Mouse (Mus musculus) kidney, embryonic 16.5 days (tissue): Measurements from ENCODE around the gene Atp5g1. TPM values are rescaled to one million over a fixed set of nuclear protein-coding genes. Genes with fewer than 3 reads are reported as not detected.

Experiments
- ATAC-seq: fragments of 200-750 bp; cut with Nextera tagmentation; 2 replicates; pipeline ENCODE4 v1.8.0; 2017; ENCODE audit warnings: moderate TSS enrichment; ENCODE audit not compliant: low FRiP score, low TSS enrichment
- H3K27ac ChIP-seq: fragments of 300-500 bp; sonication (generic); 2 replicates; pipeline ENCODE4 v1.5.1; 2014; ENCODE audit warnings: low read length
- H3K27me3 ChIP-seq: fragments of 300-500 bp; sonication (generic); 2 replicates; pipeline ENCODE4 v1.6.1; 2014; ENCODE audit warnings: low read length, control low read depth, mixed read lengths; ENCODE audit not compliant: insufficient read depth
- H3K36me3 ChIP-seq: fragments of 300-500 bp; sonication (generic); 2 replicates; pipeline ENCODE4 v1.6.1; 2014; ENCODE audit warnings: low read length, control low read depth, mixed read lengths; ENCODE audit not compliant: insufficient read depth
- H3K4me1 ChIP-seq: fragments of 300-500 bp; sonication (generic); 2 replicates; pipeline ENCODE4 v1.6.1; 2014; ENCODE audit warnings: low read length, control low read depth, mixed read lengths; ENCODE audit not compliant: insufficient read depth
- H3K4me2 ChIP-seq: fragments of 300-500 bp; sonication (generic); replicated peaks from 2 replicates; pipeline ENCODE4 v1.6.1; 2014; ENCODE audit warnings: low read depth, low read length
- H3K4me3 ChIP-seq: fragments of 300-500 bp; sonication (generic); 2 replicates; pipeline ENCODE4 v1.5.1; 2014; ENCODE audit warnings: mild to moderate bottlenecking, low read length
- H3K9ac ChIP-seq: fragments of 300-500 bp; sonication (generic); replicated peaks from 2 replicates; pipeline ENCODE4 v1.6.1; 2014; ENCODE audit warnings: low read length
- H3K9me3 ChIP-seq: fragments of 300-500 bp; sonication (generic); 2 replicates; pipeline ENCODE4 v1.6.1; 2016; ENCODE audit warnings: low read length, control low read depth
- WGBS: fragments of 180-500 bp; shearing (Covaris S2); extraction: QIAGEN DNeasy Blood & Tissue Kit; methylation state at CpG from one replicate; pipeline ENCODE4 v1.1.7; 2014; 5-methylcytosine and 5-hydroxymethylcytosine counted together
- polyA plus RNA-seq: library from polyadenylated mRNA; unstranded; fragments of >200 nt; fragmentation: Nextera tagmentation; extraction: Ambion mirVana; gene quantifications from 2 replicates; pipeline ENCODE4 v1.2.1, GENCODE M21; 2015

Gene Atp5g1
- polyA plus RNA-seq, 1 experiment from 2014 or later = 801 TPM

- no peak overlapping the region for H3K27ac ChIP-seq
- H3K36me3 ChIP-seq = peaks cover 65% of the 10 kb centered on the region
- ATAC-seq = no peak
- no peaks in the 10 kb centered on the region for H3K9me3 ChIP-seq
- no peak overlapping the region for H3K9ac ChIP-seq
- H3K4me3 ChIP-seq = no peak overlapping the region
- H3K27me3 ChIP-seq = no peaks in the 10 kb centered on the region
- no peaks in the 10 kb centered on the region for H3K4me1 ChIP-seq
- no peak overlapping the region for H3K4me2 ChIP-seq
- WGBS = 75% methylated on average over 4 of the region's 4 CpGs
These were observed 25.5 kb downstream of the Atp5g1 start for GRCm38 (mm10) chr11:96049939-96050338.

GRCm38 (mm10) chr11:96047469-96048373 lies 27.7 kb downstream of the Atp5g1 start:
- no peaks in the 10 kb centered on the region for H3K27me3 ChIP-seq
- no peak overlapping the region for H3K9ac ChIP-seq
- H3K27ac ChIP-seq = no peak overlapping the region
- no peak overlapping the region for H3K4me3 ChIP-seq
- WGBS = 76% methylated on average over 4 of the region's 4 CpGs
- peaks cover 56% of the 10 kb centered on the region for H3K36me3 ChIP-seq
- no peaks in the 10 kb centered on the region for H3K4me1 ChIP-seq
- no peak overlapping the region for H3K4me2 ChIP-seq
- H3K9me3 ChIP-seq = no peaks in the 10 kb centered on the region
- no peak for ATAC-seq

DNA sequence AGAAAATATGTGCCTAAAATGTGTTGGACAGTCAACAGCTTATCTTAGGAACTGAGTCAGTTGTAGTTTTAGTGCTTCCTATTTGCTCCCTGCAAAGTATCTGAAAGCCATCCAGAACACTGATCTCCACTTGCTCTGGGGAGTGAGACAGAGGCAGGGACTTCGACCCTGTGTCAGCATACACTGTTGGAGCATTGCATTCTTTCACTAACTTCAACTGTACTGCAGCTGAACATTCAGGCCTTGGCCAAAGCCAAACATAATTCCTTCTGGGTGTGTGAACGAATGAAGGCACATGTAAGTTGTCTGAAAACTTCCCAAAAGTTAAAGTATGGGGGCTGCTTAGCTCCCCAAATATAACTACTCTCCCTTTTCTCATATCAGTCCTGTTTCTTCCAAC lies 28.7 kb downstream of the Atp5g1 start:
- peaks cover 48% of the 10 kb centered on the region for H3K36me3 ChIP-seq

GRCm38 (mm10) chr11:96046028-96046427 lies 29.4 kb downstream of the Atp5g1 start:
- Histone ChIP-seq H3K27ac (no peak overlapping the region), H3K27me3 (no peaks in the 10 kb centered on the region), H3K9me3 (no peaks in the 10 kb centered on the region), H3K9ac (no peak overlapping the region), H3K4me1 (no peaks in the 10 kb centered on the region), H3K4me3 (no peak overlapping the region), H3K36me3 (peaks cover 42% of the 10 kb centered on the region), H3K4me2 (no peak overlapping the region)
- WGBS = 81% methylated on average over 8 of the region's 8 CpGs
- no peak for ATAC-seq

More for the DNA sequence above, 28.7 kb downstream of the Atp5g1 start:
- Histone ChIP-seq H3K4me2 (no peak overlapping the region), H3K9me3 (no peaks in the 10 kb centered on the region), H3K9ac (no peak overlapping the region), H3K27ac (no peak overlapping the region), H3K27me3 (no peaks in the 10 kb centered on the region), H3K4me3 (no peak overlapping the region), H3K4me1 (no peaks in the 10 kb centered on the region)
- 85% methylated on average over 2 of the region's 2 CpGs for WGBS
- ATAC-seq = no peak

GRCm38 (mm10) chr11:96044803-96045567 lies 30.5 kb downstream of the Atp5g1 start:
- Histone ChIP-seq H3K4me3 (no peak overlapping the region), H3K36me3 (peaks cover 34% of the 10 kb centered on the region), H3K27me3 (no peaks in the 10 kb centered on the region), H3K9ac (no peak overlapping the region), H3K4me1 (no peaks in the 10 kb centered on the region), H3K4me2 (no peak overlapping the region), H3K9me3 (no peaks in the 10 kb centered on the region), H3K27ac (no peak overlapping the region)
- 87% methylated on average over 11 of the region's 11 CpGs for WGBS
- no peak for ATAC-seq

DNA sequence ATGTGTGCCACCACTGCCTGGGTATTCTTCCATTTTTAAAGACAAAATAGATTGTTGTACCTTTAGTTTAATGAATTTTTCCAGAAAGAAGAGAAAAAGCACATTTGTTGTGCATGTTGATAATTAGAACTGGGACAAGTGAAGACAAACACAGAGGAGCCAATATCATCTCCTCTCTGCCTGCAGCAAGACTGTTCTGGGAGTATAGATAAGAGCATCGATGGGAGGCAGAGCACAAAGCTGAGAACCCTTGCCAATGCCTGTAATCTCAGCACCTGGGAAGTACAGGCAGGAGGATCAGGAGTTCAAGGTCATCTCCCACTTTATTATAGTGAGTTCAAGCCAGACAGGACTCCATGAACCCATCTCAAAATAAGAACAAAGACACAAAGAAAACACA lies 36.9 kb downstream of the Atp5g1 start:
- Histone ChIP-seq H3K9ac (no peak overlapping the region), H3K27ac (no peak overlapping the region), H3K27me3 (no peaks in the 10 kb centered on the region), H3K9me3 (no peaks in the 10 kb centered on the region), H3K4me2 (no peak overlapping the region), H3K4me3 (no peak overlapping the region), H3K4me1 (peaks cover 15% of the 10 kb centered on the region), H3K36me3 (0 out of 2 replicates have a peak, but pooled peaks cover 8% of the 10 kb centered on the region)
- WGBS = 96% methylated on average over 1 of the region's 1 CpGs
- no peak for ATAC-seq

DNA sequence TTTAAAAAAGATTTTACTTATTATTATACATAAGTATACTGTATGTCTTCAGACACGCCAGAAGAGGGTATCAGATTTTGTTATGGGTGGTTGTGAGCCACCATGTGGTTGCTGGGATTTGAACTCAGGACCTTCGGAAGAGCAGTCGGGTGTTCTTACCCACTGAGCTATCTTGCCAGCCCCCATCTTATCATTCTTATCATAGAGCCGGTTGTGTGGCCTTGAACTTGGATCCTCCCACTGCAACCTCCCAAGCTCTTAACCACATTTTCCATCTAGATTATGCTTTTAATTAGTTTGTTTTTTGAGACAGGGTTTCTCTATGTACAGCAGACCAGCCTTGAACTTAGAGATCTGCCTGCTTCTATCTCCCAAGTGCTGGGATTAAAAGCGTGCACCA lies 38.0 kb downstream of the Atp5g1 start:
- Histone ChIP-seq H3K27me3 (no peaks in the 10 kb centered on the region), H3K4me3 (no peak overlapping the region), H3K4me2 (no peak overlapping the region), H3K9me3 (no peaks in the 10 kb centered on the region), H3K9ac (no peak overlapping the region), H3K27ac (no peak overlapping the region), H3K36me3 (0 out of 2 replicates have a peak, but pooled peaks cover 8% of the 10 kb centered on the region), H3K4me1 (peaks cover 15% of the 10 kb centered on the region)
- WGBS = 94% methylated on average over 5 of the region's 5 CpGs
- ATAC-seq = no peak

DNA sequence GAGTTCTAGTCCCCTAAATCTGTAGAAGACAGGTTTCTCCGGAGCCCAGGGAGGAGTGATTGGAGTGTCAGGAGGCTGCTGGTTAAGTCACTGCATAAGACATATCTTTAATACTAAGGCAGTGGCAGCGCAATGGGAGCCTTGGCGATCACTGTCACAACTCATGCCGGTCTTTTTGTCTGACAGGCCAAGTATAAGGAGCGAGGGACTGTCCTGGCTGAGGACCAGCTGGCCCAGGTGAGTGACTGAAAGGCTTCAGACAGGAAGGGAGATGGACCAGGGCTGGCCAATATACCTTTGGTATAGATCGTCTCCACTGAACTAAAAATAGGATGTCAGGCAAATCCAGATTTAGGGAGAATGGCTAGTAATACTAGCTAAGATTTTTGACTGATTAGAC lies 40.3 kb downstream of the Atp5g1 start:
- Histone ChIP-seq H3K27ac (no peak overlapping the region), H3K9ac (peak overlapping the region; percentile 89), H3K4me3 (peak overlapping the region; percentile 90), H3K9me3 (no peaks in the 10 kb centered on the region), H3K27me3 (no peaks in the 10 kb centered on the region), H3K4me1 (peaks cover 15% of the 10 kb centered on the region), H3K4me2 (peak overlapping the region; percentile 79), H3K36me3 (0 out of 2 replicates have a peak, but pooled peaks cover 3% of the 10 kb centered on the region)
- WGBS = 11% methylated on average over 6 of the region's 6 CpGs
- ATAC-seq = no peak

DNA sequence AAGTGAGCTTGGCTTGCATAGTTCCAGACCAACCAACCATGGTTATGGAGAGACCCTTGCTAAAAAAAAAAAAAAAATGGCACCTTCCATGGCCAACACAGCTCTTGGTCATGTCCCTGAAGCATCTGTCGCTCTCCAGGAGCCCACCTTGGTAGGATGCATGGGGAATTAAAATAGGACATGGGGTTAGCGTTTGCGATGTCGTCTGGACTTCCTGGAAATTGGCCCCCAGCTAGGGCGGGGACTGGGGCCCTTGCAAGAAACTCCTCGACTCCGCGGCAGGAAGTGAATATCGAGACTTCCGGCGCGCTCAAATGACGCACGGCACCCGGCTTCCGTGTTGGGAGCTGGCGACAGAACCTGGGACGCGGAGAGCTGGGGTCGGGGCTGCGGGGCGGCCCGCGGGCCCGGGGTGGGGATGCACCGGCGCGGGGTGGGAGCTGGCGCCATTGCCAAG lies 40.8 kb downstream of the Atp5g1 start, which contains the start of gene Snf8:
Gene Snf8 (plus strand): TSS at position 290 of the 457 bp plus-strand sequence.
- Histone ChIP-seq H3K9me3 (no peaks in the 10 kb centered on the region), H3K36me3 (0 out of 2 replicates have a peak, but pooled peaks cover 3% of the 10 kb centered on the region), H3K9ac (peak within 1 kb of the TSS; percentile 89), H3K27me3 (no peaks in the 10 kb centered on the region), H3K4me2 (peak within 1 kb of the TSS; percentile 79), H3K4me3 (peak within 1 kb of the TSS; percentile 90), H3K4me1 (peaks cover 15% of the 10 kb centered on the region), H3K27ac (peak within 1 kb of the TSS; percentile 62)
- ATAC-seq = peak; percentile 80
- WGBS = 1% methylated on average over 29 of the region's 29 CpGs
